Mouse (Mus musculus) heart, embryonic 12.5 days (tissue): Measurements from ENCODE around the gene Nelfa. TPM values are rescaled to one million over a fixed set of nuclear protein-coding genes. Genes with fewer than 3 reads are reported as not detected.

Experiments used
- ATAC-seq: fragments of 200-750 bp; cut with Nextera tagmentation; 2 replicates; pipeline ENCODE4 v1.8.0; 2017; ENCODE audit warnings: moderate TSS enrichment, moderate library complexity; ENCODE audit not compliant: insufficient number of reproducible peaks, low FRiP score
- H3K27ac ChIP-seq: fragments of 300-500 bp; sonication (generic); 2 replicates; pipeline ENCODE4 v1.5.1; 2016; ENCODE audit warnings: mild to moderate bottlenecking, moderate library complexity; ENCODE audit not compliant: poor library complexity, severe bottlenecking
- H3K27me3 ChIP-seq: fragments of 300-500 bp; sonication (generic); replicated peaks from 2 replicates; pipeline ENCODE4 v1.6.1; 2016; ENCODE audit warnings: mild to moderate bottlenecking, moderate library complexity
- H3K36me3 ChIP-seq: fragments of 300-500 bp; sonication (generic); 2 replicates; pipeline ENCODE4 v1.6.1; 2016; ENCODE audit warnings: mild to moderate bottlenecking, moderate library complexity
- H3K4me1 ChIP-seq: fragments of 300-500 bp; sonication (generic); replicated peaks from 2 replicates; pipeline ENCODE4 v1.6.1; 2016; ENCODE audit warnings: mild to moderate bottlenecking
- H3K4me2 ChIP-seq: fragments of 300-500 bp; sonication (generic); 2 replicates; pipeline ENCODE4 v1.6.1; 2016; ENCODE audit warnings: mild to moderate bottlenecking, moderate library complexity
- H3K4me3 ChIP-seq: fragments of 300-500 bp; sonication (generic); 2 replicates; pipeline ENCODE4 v1.5.1; 2016; ENCODE audit warnings: mild to moderate bottlenecking
- H3K9ac ChIP-seq: fragments of 300-500 bp; sonication (generic); 2 replicates; pipeline ENCODE4 v1.6.1; 2016; ENCODE audit warnings: mild to moderate bottlenecking, moderate library complexity
- H3K9me3 ChIP-seq: fragments of 300-500 bp; sonication (generic); replicated peaks from 2 replicates; pipeline ENCODE4 v1.6.1; 2016; ENCODE audit warnings: mild to moderate bottlenecking, moderate library complexity
- WGBS: fragments of 180-500 bp; shearing (Covaris S2); methylation state at CpG from one replicate; pipeline ENCODE4 v1.1.7; 2016; 5-methylcytosine and 5-hydroxymethylcytosine counted together
- polyA plus RNA-seq: library from polyadenylated mRNA; unstranded; fragments of >200 nt; fragmentation: Nextera tagmentation; extraction: Ambion mirVana; gene quantifications from 2 replicates; pipeline ENCODE4 v1.2.1, GENCODE M21; 2016

Gene Nelfa
- polyA plus RNA-seq = 36.5 and 39.8 TPM in 2 replicates

GRCm38 (mm10) chr5:33936120-33936707 lies at the start of gene Nelfa:
TSS of gene Nelfa (minus strand) at chr5:33936413.
- Histone ChIP-seq H3K36me3 (peaks cover 31% of the 10 kb centered on the region), H3K27me3 (no peaks in the 10 kb centered on the region), H3K4me1 (peaks cover 19% of the 10 kb centered on the region), H3K9me3 (peaks cover 11% of the 10 kb centered on the region), H3K27ac (peak within 1 kb of the TSS; percentile 90), H3K4me2 (peak within 1 kb of the TSS; percentile 77), H3K9ac (peak within 1 kb of the TSS; percentile 92), H3K4me3 (peak within 1 kb of the TSS; percentile 86)
- peak; percentile 97 for ATAC-seq
- under 1% methylated on average over 61 of the region's 61 CpGs for WGBS

GRCm38 (mm10) chr5:33983309-33984121 lies 47.3 kb upstream of the Nelfa start, which contains the start of gene Gm1673:
TSS of gene Gm1673 (plus strand) at chr5:33983433.
- peak; percentile 86 for ATAC-seq
- H3K36me3 ChIP-seq = peaks cover 4% of the 10 kb centered on the region
- 0 out of 2 replicates have a peak, but pooled peaks cover 3% of the 10 kb centered on the region for H3K9me3 ChIP-seq
- 0 out of 2 replicates have a peak, but pooled peaks cover 6% of the 10 kb centered on the region for H3K4me1 ChIP-seq
- WGBS = under 1% methylated on average over 87 of the region's 88 CpGs
- no peak within 1 kb of the TSS for H3K27ac ChIP-seq
- peak within 1 kb of the TSS; percentile 84 for H3K4me3 ChIP-seq
- H3K4me2 ChIP-seq = peak within 1 kb of the TSS; percentile 94
- H3K9ac ChIP-seq = peak within 1 kb of the TSS; percentile 80
- H3K27me3 ChIP-seq = peaks cover 23% of the 10 kb centered on the region

GRCm38 (mm10) chr5:33982731-33983259 lies 46.6 kb upstream of the Nelfa start:
- peak; percentile 34; the same call in 1 of the 2 replicates for ATAC-seq
- H3K4me3 ChIP-seq = peak overlapping the region; percentile 84
- 4% methylated on average over 26 of the region's 26 CpGs for WGBS

GRCm38 (mm10) chr5:33976267-33976666 lies 40.1 kb upstream of the Nelfa start:
- Histone ChIP-seq H3K4me2 (no peak overlapping the region), H3K27ac (no peak overlapping the region), H3K9ac (no peak overlapping the region), H3K4me3 (no peak overlapping the region), H3K9me3 (0 out of 2 replicates have a peak, but pooled peaks cover 3% of the 10 kb centered on the region), H3K36me3 (peaks cover 4% of the 10 kb centered on the region; the same call in 1 of the 2 replicates), H3K27me3 (no peaks in the 10 kb centered on the region), H3K4me1 (no peaks in the 10 kb centered on the region)
- WGBS = 31% methylated on average over 3 of the region's 3 CpGs
- no peak for ATAC-seq

More at GRCm38 (mm10) chr5:33982731-33983259, 46.6 kb upstream of the Nelfa start:
- Histone ChIP-seq H3K9ac (peak overlapping the region; percentile 80), H3K27ac (no peak overlapping the region), H3K9me3 (0 out of 2 replicates have a peak, but pooled peaks cover 3% of the 10 kb centered on the region), H3K36me3 (peaks cover 4% of the 10 kb centered on the region), H3K27me3 (peaks cover 22% of the 10 kb centered on the region), H3K4me1 (0 out of 2 replicates have a peak, but pooled peaks cover 6% of the 10 kb centered on the region), H3K4me2 (peak overlapping the region; percentile 94)

GRCm38 (mm10) chr5:33974736-33975135 lies 38.5 kb upstream of the Nelfa start:
- 47% methylated on average over 2 of the region's 2 CpGs for WGBS
- no peaks in the 10 kb centered on the region for H3K27me3 ChIP-seq
- H3K36me3 ChIP-seq = no peaks in the 10 kb centered on the region
- no peak overlapping the region for H3K9ac ChIP-seq
- H3K9me3 ChIP-seq = 0 out of 2 replicates have a peak, but pooled peaks cover 3% of the 10 kb centered on the region
- H3K4me2 ChIP-seq = no peak overlapping the region
- no peak for ATAC-seq
- H3K27ac ChIP-seq = no peak overlapping the region
- no peaks in the 10 kb centered on the region for H3K4me1 ChIP-seq
- H3K4me3 ChIP-seq = no peak overlapping the region

- peak; percentile 83 for ATAC-seq
- Histone ChIP-seq H3K9ac (no peak overlapping the region), H3K36me3 (no peaks in the 10 kb centered on the region), H3K4me2 (no peak overlapping the region), H3K9me3 (peaks cover 17% of the 10 kb centered on the region), H3K4me3 (no peak overlapping the region), H3K27ac (peak overlapping the region; percentile 75), H3K27me3 (no peaks in the 10 kb centered on the region), H3K4me1 (no peaks in the 10 kb centered on the region)
- WGBS = 53% methylated on average over 4 of the region's 4 CpGs
Measured at GRCm38 (mm10) chr5:33959382-33959781, 23.2 kb upstream of the Nelfa start.

GRCm38 (mm10) chr5:33955868-33956267 lies 19.7 kb upstream of the Nelfa start:
- no peaks in the 10 kb centered on the region for H3K36me3 ChIP-seq
- no peak overlapping the region for H3K4me3 ChIP-seq
- H3K27ac ChIP-seq = no peak overlapping the region
- H3K9ac ChIP-seq = no peak overlapping the region
- H3K4me2 ChIP-seq = no peak overlapping the region
- ATAC-seq = no peak
- no peaks in the 10 kb centered on the region for H3K4me1 ChIP-seq
- peaks cover 30% of the 10 kb centered on the region for H3K9me3 ChIP-seq
- WGBS = 75% methylated on average over 4 of the region's 4 CpGs
- H3K27me3 ChIP-seq = no peaks in the 10 kb centered on the region

GRCm38 (mm10) chr5:33954354-33954753 lies 18.1 kb upstream of the Nelfa start:
- WGBS = 36% methylated on average over 10 of the region's 10 CpGs
- H3K9me3 ChIP-seq = peaks cover 30% of the 10 kb centered on the region
- H3K27me3 ChIP-seq = no peaks in the 10 kb centered on the region
- H3K36me3 ChIP-seq = no peaks in the 10 kb centered on the region
- H3K27ac ChIP-seq = no peak overlapping the region
- H3K4me1 ChIP-seq = no peaks in the 10 kb centered on the region
- H3K4me2 ChIP-seq = no peak overlapping the region; the same call in 1 of the 2 replicates
- no peak overlapping the region for H3K9ac ChIP-seq
- 0 out of 2 replicates have a peak overlapping the region, but pooled peaks have one; percentile 17 for H3K4me3 ChIP-seq
- no peak for ATAC-seq

- H3K4me1 ChIP-seq = no peaks in the 10 kb centered on the region
- no peak overlapping the region for H3K9ac ChIP-seq
- no peak overlapping the region for H3K27ac ChIP-seq
- 83% methylated on average over 17 of the region's 17 CpGs for WGBS
- H3K27me3 ChIP-seq = no peaks in the 10 kb centered on the region
- ATAC-seq = no peak
- 0 out of 2 replicates have a peak overlapping the region, but pooled peaks have one; percentile 17 for H3K4me3 ChIP-seq
- H3K4me2 ChIP-seq = no peak overlapping the region
- no peaks in the 10 kb centered on the region for H3K36me3 ChIP-seq
- peaks cover 30% of the 10 kb centered on the region for H3K9me3 ChIP-seq
Measured at GRCm38 (mm10) chr5:33953471-33954185, 17.4 kb upstream of the Nelfa start.

GRCm38 (mm10) chr5:33948314-33948713 lies 12.1 kb upstream of the Nelfa start:
- peaks cover 23% of the 10 kb centered on the region for H3K9me3 ChIP-seq
- H3K36me3 ChIP-seq = no peaks in the 10 kb centered on the region
- H3K27ac ChIP-seq = no peak overlapping the region
- no peaks in the 10 kb centered on the region for H3K27me3 ChIP-seq
- WGBS = 82% methylated on average over 4 of the region's 4 CpGs
- no peak overlapping the region for H3K4me3 ChIP-seq
- no peak for ATAC-seq
- no peak overlapping the region for H3K4me2 ChIP-seq
- no peaks in the 10 kb centered on the region for H3K4me1 ChIP-seq
- H3K9ac ChIP-seq = no peak overlapping the region
